Mouse (Mus musculus) intestine, postnatal 0 days (tissue): Measurements from ENCODE around the gene Dync2li1. TPM values are rescaled to one million over a fixed set of nuclear protein-coding genes. Genes with fewer than 3 reads are reported as not detected.

ENCODE experiments used
- ATAC-seq: fragments of 200-750 bp; cut with Nextera tagmentation; 2 replicates; pipeline ENCODE4 v1.8.0; 2017; ENCODE audit warnings: mild to moderate bottlenecking, moderate TSS enrichment, moderate library complexity
- H3K27ac ChIP-seq: fragments of 300-500 bp; sonication (generic); 2 replicates; pipeline ENCODE4 v1.5.1; 2014; ENCODE audit warnings: mild to moderate bottlenecking, low read depth, low read length, moderate library complexity
- H3K27me3 ChIP-seq: fragments of 300-500 bp; sonication (generic); replicated peaks from 2 replicates; pipeline ENCODE4 v1.6.1; 2014; ENCODE audit warnings: low read length, mixed read lengths; ENCODE audit not compliant: control insufficient read depth, insufficient read depth
- H3K36me3 ChIP-seq: fragments of 300-500 bp; sonication (generic); 2 replicates; pipeline ENCODE4 v1.6.1; 2014; ENCODE audit warnings: mild to moderate bottlenecking, moderate library complexity; ENCODE audit not compliant: control insufficient read depth, insufficient read depth
- H3K4me1 ChIP-seq: fragments of 300-500 bp; sonication (generic); replicated peaks from 2 replicates; pipeline ENCODE4 v1.6.1; 2014; ENCODE audit warnings: antibody characterized with exemption, low read length, mixed read lengths; ENCODE audit not compliant: control insufficient read depth, insufficient read depth
- H3K4me2 ChIP-seq: fragments of 300-500 bp; sonication (generic); replicated peaks from 2 replicates; pipeline ENCODE4 v1.6.1; 2014; ENCODE audit warnings: low read depth, mild to moderate bottlenecking, moderate library complexity
- H3K4me3 ChIP-seq: fragments of 300-500 bp; sonication (generic); 2 replicates; pipeline ENCODE4 v1.5.1; 2014; ENCODE audit warnings: low read depth, low read length
- H3K9ac ChIP-seq: fragments of 300-500 bp; sonication (generic); 2 replicates; pipeline ENCODE4 v1.6.1; 2014; ENCODE audit warnings: mild to moderate bottlenecking, low read depth, low read length
- H3K9me3 ChIP-seq: fragments of 300-500 bp; sonication (generic); 2 replicates; pipeline ENCODE4 v1.6.1; 2016; ENCODE audit warnings: mixed run types; ENCODE audit not compliant: control insufficient read depth
- CTCF ChIP-seq: sonication (generic); IDR thresholded peaks from 2 replicates; pipeline ENCODE4 v1.5.1; 2016; ENCODE audit warnings: low read depth, mild to moderate bottlenecking, control low read depth, antibody characterized with exemption, moderate library complexity
- WGBS: fragments of 180-500 bp; shearing (Covaris S2); extraction: QIAGEN DNeasy Blood & Tissue Kit; methylation state at CpG from one replicate; pipeline ENCODE4 v1.1.7; 2014; 5-methylcytosine and 5-hydroxymethylcytosine counted together
- polyA plus RNA-seq: library from polyadenylated mRNA; unstranded; fragments of >200 nt; fragmentation: Nextera tagmentation; extraction: Ambion mirVana; gene quantifications from 2 replicates; pipeline ENCODE4 v1.2.1, GENCODE M21; 2015

Dync2li1 gene
- polyA plus RNA-seq, 1 experiment from 2014 or later: 10.1 TPM

GRCm38 (mm10) chr17:84688834-84689233 is 62.5 kb downstream of the Dync2li1 start:
- no peak overlapping the region for H3K9ac ChIP-seq
- H3K4me3 ChIP-seq: no peak overlapping the region
- no peak for TF ChIP-seq CTCF
- 84% methylated on average over 11 of the region's 11 CpGs for WGBS
- H3K27me3 ChIP-seq: no peaks in the 10 kb centered on the region
- no peak overlapping the region for H3K27ac ChIP-seq
- no peak for ATAC-seq
- H3K9me3 ChIP-seq: no peaks in the 10 kb centered on the region
- H3K4me2 ChIP-seq: no peak overlapping the region
- H3K4me1 ChIP-seq: no peaks in the 10 kb centered on the region; the same call in 1 of the 2 replicates
- H3K36me3 ChIP-seq: no peaks in the 10 kb centered on the region

GRCm38 (mm10) chr17:84689316-84689715 is 63.0 kb downstream of the Dync2li1 start:
- no peaks in the 10 kb centered on the region for H3K36me3 ChIP-seq
- H3K4me2 ChIP-seq: 0 out of 2 replicates have a peak overlapping the region, but pooled peaks have one; percentile 6
- ATAC-seq: peak; percentile 38
- H3K4me3 ChIP-seq: no peak overlapping the region
- H3K27me3 ChIP-seq: no peaks in the 10 kb centered on the region
- no peaks in the 10 kb centered on the region; the same call in 1 of the 2 replicates for H3K4me1 ChIP-seq
- WGBS: 34% methylated on average over 5 of the region's 5 CpGs
- 0 out of 2 replicates have a peak, but pooled peaks have one; percentile 25 for TF ChIP-seq CTCF
- no peaks in the 10 kb centered on the region for H3K9me3 ChIP-seq
- H3K9ac ChIP-seq: no peak overlapping the region
- no peak overlapping the region for H3K27ac ChIP-seq

GRCm38 (mm10) chr17:84690111-84690510 is 63.8 kb downstream of the Dync2li1 start:
- no peak overlapping the region for H3K4me3 ChIP-seq
- no peak overlapping the region for H3K4me2 ChIP-seq
- no peaks in the 10 kb centered on the region; the same call in 1 of the 2 replicates for H3K4me1 ChIP-seq
- no peak overlapping the region for H3K27ac ChIP-seq
- ATAC-seq: no peak
- H3K36me3 ChIP-seq: no peaks in the 10 kb centered on the region
- no peak for TF ChIP-seq CTCF
- no peaks in the 10 kb centered on the region for H3K9me3 ChIP-seq
- no peaks in the 10 kb centered on the region for H3K27me3 ChIP-seq
- no peak overlapping the region for H3K9ac ChIP-seq
- 79% methylated on average over 5 of the region's 5 CpGs for WGBS

GRCm38 (mm10) chr17:84693741-84694140 is 67.4 kb downstream of the Dync2li1 start:
- Histone ChIP-seq H3K9me3 (no peaks in the 10 kb centered on the region), H3K27me3 (no peaks in the 10 kb centered on the region), H3K4me3 (no peak overlapping the region), H3K4me1 (no peaks in the 10 kb centered on the region; the same call in 1 of the 2 replicates), H3K27ac (no peak overlapping the region), H3K36me3 (peaks cover 13% of the 10 kb centered on the region; the same call in 1 of the 2 replicates), H3K4me2 (no peak overlapping the region), H3K9ac (no peak overlapping the region)
- no peak for ATAC-seq
- TF ChIP-seq CTCF: no peak
- WGBS: 81% methylated on average over 2 of the region's 2 CpGs

GRCm38 (mm10) chr17:84696537-84696936 is 70.2 kb downstream of the Dync2li1 start:
- H3K4me1 ChIP-seq: no peaks in the 10 kb centered on the region
- no peak for TF ChIP-seq CTCF
- no peak overlapping the region for H3K9ac ChIP-seq
- no peak overlapping the region for H3K27ac ChIP-seq
- 70% methylated on average over 6 of the region's 6 CpGs for WGBS
- H3K4me2 ChIP-seq: no peak overlapping the region
- H3K36me3 ChIP-seq: peaks cover 16% of the 10 kb centered on the region; the same call in 1 of the 2 replicates
- H3K4me3 ChIP-seq: no peak overlapping the region
- no peaks in the 10 kb centered on the region for H3K9me3 ChIP-seq
- no peaks in the 10 kb centered on the region for H3K27me3 ChIP-seq
- ATAC-seq: no peak

- no peaks in the 10 kb centered on the region for H3K4me1 ChIP-seq
- H3K4me3 ChIP-seq: no peak overlapping the region
- H3K27ac ChIP-seq: no peak overlapping the region
- no peak overlapping the region for H3K9ac ChIP-seq
- no peaks in the 10 kb centered on the region for H3K27me3 ChIP-seq
- peak; percentile 92 for TF ChIP-seq CTCF
- peak; percentile 52; the same call in 1 of the 2 replicates for ATAC-seq
- 33% methylated on average over 5 of the region's 5 CpGs for WGBS
- H3K36me3 ChIP-seq: peaks cover 16% of the 10 kb centered on the region; the same call in 1 of the 2 replicates
- no peak overlapping the region for H3K4me2 ChIP-seq
- H3K9me3 ChIP-seq: no peaks in the 10 kb centered on the region
Observed at GRCm38 (mm10) chr17:84698727-84699126, 72.4 kb downstream of the Dync2li1 start.

Other genes with a start within 250 kb of the Dync2li1 start
- gene Thada, start 160.3 kb upstream of the Dync2li1 start, polyA plus RNA-seq: 1.3 and 1.5 TPM in 2 replicates
- 2.4 and 2.8 TPM in 2 replicates for gene Plekhh2, start 114.6 kb upstream of the Dync2li1 start, polyA plus RNA-seq
- 47.4 and 56.7 TPM in 2 replicates for gene Abcg8, start 49.8 kb downstream of the Dync2li1 start, polyA plus RNA-seq
- gene Abcg5, start 56.5 kb downstream of the Dync2li1 start, polyA plus RNA-seq: 59.8 and 68.3 TPM in 2 replicates
- 15.3 and 15.9 TPM in 2 replicates for gene Lrpprc, start 164.3 kb downstream of the Dync2li1 start, polyA plus RNA-seq